Comparison of ENCODE assay signal across 9 mouse cellular contexts in genomic region chr9:55430133-55430532, GRCm38 (mm10).
DNase-seq lines count a peak whose midpoint lies in the region; ATAC-seq and TF ChIP-seq lines count a peak whose summit lies in the region.
"Had no signal": no experiment of that assay in that cellular context is flagged by ENCODE, and none has a peak within 500 bp of the region (broad histone marks: within the 10 kb centered on the region; RNA-seq: fewer than 3 reads in every experiment).

No protein-coding gene starts in this region.

- H3K27ac ChIP-seq in heart, embryonic 11.5 days (ENCODE audit: low read depth, low read length) = no peak overlapping the region
- H3K27ac ChIP-seq in forebrain, embryonic 13.5 days = no peak overlapping the region
- no peak overlapping the region for H3K27ac ChIP-seq in kidney, postnatal 0 days

- ATAC-seq in heart, embryonic 11.5 days (replicated peaks; ENCODE audit: insufficient number of reproducible peaks, low FRiP score, low TSS enrichment) = no peak
- ATAC-seq in forebrain, embryonic 13.5 days = peak; percentile 37; the same call in 1 of the 2 replicates
- ATAC-seq in kidney, postnatal 0 days (replicated peaks; ENCODE audit: low FRiP score, low read depth) = peak; percentile 17; the same call in 1 of the 2 replicates

- peaks cover 3% of the 10 kb centered on the region; the same call in 1 of the 2 replicates for H3K4me1 ChIP-seq in heart, embryonic 11.5 days (ENCODE audit: control insufficient read depth, insufficient read depth, low read length)
- peaks cover 5% of the 10 kb centered on the region; the same call in 1 of the 2 replicates for H3K4me1 ChIP-seq in forebrain, embryonic 13.5 days
- H3K4me1 ChIP-seq in kidney, postnatal 0 days (replicated peaks; ENCODE audit: insufficient read depth, low read length) = no peaks in the 10 kb centered on the region

- 21% methylated on average over 20 of the region's 20 CpGs for WGBS in heart, embryonic 11.5 days (ENCODE audit: insufficient replicate concordance)
- WGBS in forebrain, embryonic 13.5 days = 27% methylated on average over 20 of the region's 20 CpGs
- 19% methylated on average over 20 of the region's 20 CpGs for WGBS in kidney, postnatal 0 days

- no peaks in the 10 kb centered on the region for H3K36me3 ChIP-seq in heart, embryonic 11.5 days (ENCODE audit: control insufficient read depth, insufficient read depth, low read length)
- no peaks in the 10 kb centered on the region for H3K36me3 ChIP-seq in forebrain, embryonic 13.5 days (ENCODE audit: poor library complexity, severe bottlenecking)
- no peaks in the 10 kb centered on the region for H3K36me3 ChIP-seq in kidney, postnatal 0 days (ENCODE audit: insufficient read depth, low read length)

- intact Hi-C loops in heart, postnatal 14 days (cut with DNase I) = no loop called here

- H3K9ac ChIP-seq in heart, embryonic 11.5 days (ENCODE audit: low read depth, low read length) = no peak overlapping the region
- H3K9ac ChIP-seq in forebrain, embryonic 13.5 days = no peak overlapping the region; the same call in 1 of the 2 replicates
- no peak overlapping the region for H3K9ac ChIP-seq in kidney, postnatal 0 days (ENCODE audit: low read depth, low read length)

- DNase-seq in heart, postnatal 14 days = no peak
- DNase-seq in kidney, postnatal 0 days (ENCODE audit: low spot score) = no peak
- DNase-seq in lung, postnatal 25 days (ENCODE audit: low spot score) = peak; percentile 23
- DNase-seq in ovary, adult 18-20 months (ENCODE audit: low spot score) = no peak
- no peak for DNase-seq in gastrocnemius, adult 18-20 months (ENCODE audit: low spot score)
- DNase-seq in layer of hippocampus, adult 8-10 months (ENCODE audit: low spot score in 2 of 2) = no peak

- peak overlapping the region; percentile 16; the same call in 1 of the 2 replicates for H3K4me3 ChIP-seq in heart, embryonic 11.5 days (ENCODE audit: low read depth, low read length)
- no peak overlapping the region for H3K4me3 ChIP-seq in forebrain, embryonic 13.5 days
- H3K4me3 ChIP-seq in kidney, postnatal 0 days (replicated peaks; ENCODE audit: low read depth, low read length) = no peak overlapping the region
- H3K4me3 ChIP-seq: erythroblast, embryonic 14.5 days had no signal

- peaks cover 26% of the 10 kb centered on the region for H3K27me3 ChIP-seq in heart, embryonic 11.5 days (ENCODE audit: control insufficient read depth, insufficient read depth, low read length)
- H3K27me3 ChIP-seq in forebrain, embryonic 13.5 days = no peaks in the 10 kb centered on the region
- H3K27me3 ChIP-seq in kidney, postnatal 0 days (ENCODE audit: insufficient read depth, low read length) = no peaks in the 10 kb centered on the region

- TF ChIP-seq CTCF in kidney, postnatal 0 days (IDR thresholded peaks at IDR 0.05; ENCODE audit: low read depth) = peak; percentile 36; the same call in 1 of the 2 replicates

- H3K9me3 ChIP-seq in heart, embryonic 11.5 days (replicated peaks; ENCODE audit: control insufficient read depth, low read length) = no peaks in the 10 kb centered on the region
- no peaks in the 10 kb centered on the region for H3K9me3 ChIP-seq in forebrain, embryonic 13.5 days (replicated peaks)
- H3K9me3 ChIP-seq in kidney, postnatal 0 days (replicated peaks; ENCODE audit: low read length) = no peaks in the 10 kb centered on the region

- peak overlapping the region; percentile 48 for H3K4me2 ChIP-seq in heart, embryonic 11.5 days
- H3K4me2 ChIP-seq in forebrain, embryonic 13.5 days = peak overlapping the region; percentile 27
- H3K4me2 ChIP-seq in kidney, postnatal 0 days (ENCODE audit: low read length) = peak overlapping the region; percentile 14; the same call in 1 of the 2 replicates
